Mouse (Mus musculus) embryonic fibroblast, embryonic 13.5 days (primary cell): ENCODE data around the gene Pip4k2a. TPM values are rescaled to one million over a fixed set of nuclear protein-coding genes. Genes with fewer than 3 reads are reported as not detected.

Experiments
- H3K27ac ChIP-seq: 2 replicates; pipeline ENCODE4 v1.5.1; 2012; ENCODE audit warnings: low read length, control low read depth, inconsistent platforms; ENCODE audit not compliant: insufficient read depth
- H3K4me1 ChIP-seq: 2 replicates; pipeline ENCODE4 v1.6.1; 2011; ENCODE audit warnings: low read length; ENCODE audit not compliant: control insufficient read depth, insufficient read depth
- H3K4me3 ChIP-seq: 2 replicates; pipeline ENCODE4 v1.5.1; 2011; ENCODE audit warnings: mild to moderate bottlenecking, control low read depth, low read length; ENCODE audit not compliant: insufficient read depth
- CTCF ChIP-seq: IDR thresholded peaks from 2 replicates; pipeline ENCODE4 v1.5.1; 2011; ENCODE audit warnings: mild to moderate bottlenecking, control low read depth, low read length, moderate library complexity, borderline replicate concordance; ENCODE audit not compliant: insufficient read depth
- POLR2A ChIP-seq: IDR thresholded peaks from 2 replicates; pipeline ENCODE4 v1.6.1; 2011; ENCODE audit warnings: low read depth, mild to moderate bottlenecking, control low read depth, low read length, moderate library complexity
- polyA plus RNA-seq: library from polyadenylated mRNA; stranded (reverse); fragments of >200 nt; gene quantifications from 2 replicates; pipeline ENCODE4 v1.2.4, GENCODE M21; 2011; ENCODE audit warnings: low read depth; ENCODE audit not compliant: missing spikeins, insufficient read length

Pip4k2a gene
- polyA plus RNA-seq, 1 experiment, result 39.4 TPM

DNA sequence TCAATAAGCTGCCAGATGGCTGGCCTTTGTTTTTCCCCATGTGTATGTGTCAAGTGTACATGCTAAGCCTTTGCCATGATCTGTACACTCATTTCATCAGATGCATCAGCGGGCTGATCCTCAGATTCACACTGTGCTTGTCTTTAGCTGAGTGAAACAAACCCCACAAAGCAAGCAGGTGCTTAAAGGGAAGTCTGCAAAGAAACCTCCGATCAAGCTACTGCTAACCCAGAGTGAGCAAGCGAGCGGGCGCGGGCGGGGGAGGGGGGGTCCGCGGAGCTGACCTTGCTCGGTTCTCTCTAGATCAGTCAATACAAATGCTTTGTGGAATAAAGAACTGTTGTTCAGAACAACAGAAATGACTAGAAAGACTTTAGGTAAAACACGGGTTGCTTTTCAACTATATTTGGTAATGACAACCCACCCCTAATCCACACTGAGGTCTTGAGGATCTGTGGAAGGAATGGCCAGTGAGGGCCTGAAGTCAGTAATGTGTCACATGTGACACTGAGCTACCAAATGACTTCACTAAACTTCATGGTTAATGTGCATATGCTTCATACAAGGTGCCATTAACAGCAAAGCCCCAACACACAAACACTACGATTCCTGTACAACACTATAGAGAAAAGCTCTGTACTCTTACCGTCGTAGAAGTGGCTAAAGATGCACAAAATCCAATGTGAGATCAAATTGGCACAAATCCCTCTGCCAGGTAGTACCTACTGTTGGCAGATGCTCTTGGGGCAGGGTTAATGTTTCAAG, 81.1 kb downstream of the Pip4k2a start:
- Histone ChIP-seq H3K4me1 (peaks cover 13% of the 10 kb centered on the region), H3K4me3 (no peak overlapping the region), H3K27ac (0 out of 2 replicates have a peak overlapping the region, but pooled peaks have one; percentile 4)
- TF ChIP-seq CTCF (no peak), POLR2A (no peak)

DNA sequence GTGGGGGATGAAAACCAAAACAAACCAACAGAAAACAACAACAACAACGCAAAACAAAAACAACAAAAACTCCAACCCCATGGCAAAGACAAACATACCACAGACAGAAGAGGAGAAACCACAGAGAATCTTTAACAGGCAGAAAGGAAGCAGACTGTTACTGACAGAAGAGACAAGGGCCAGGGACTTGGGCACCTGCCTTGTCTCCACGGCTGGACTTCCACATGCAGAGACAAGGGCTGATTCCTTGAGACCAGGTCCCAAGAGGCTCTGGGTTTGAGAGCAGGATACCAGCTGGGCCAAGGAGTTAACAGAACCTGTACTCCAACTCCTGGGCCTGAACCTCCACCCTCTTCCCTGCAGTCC, 81.9 kb downstream of the Pip4k2a start:
- Histone ChIP-seq H3K4me3 (no peak overlapping the region), H3K27ac (no peak overlapping the region), H3K4me1 (peaks cover 13% of the 10 kb centered on the region)
- no peak for TF ChIP-seq CTCF
- no peak for TF ChIP-seq POLR2A

DNA sequence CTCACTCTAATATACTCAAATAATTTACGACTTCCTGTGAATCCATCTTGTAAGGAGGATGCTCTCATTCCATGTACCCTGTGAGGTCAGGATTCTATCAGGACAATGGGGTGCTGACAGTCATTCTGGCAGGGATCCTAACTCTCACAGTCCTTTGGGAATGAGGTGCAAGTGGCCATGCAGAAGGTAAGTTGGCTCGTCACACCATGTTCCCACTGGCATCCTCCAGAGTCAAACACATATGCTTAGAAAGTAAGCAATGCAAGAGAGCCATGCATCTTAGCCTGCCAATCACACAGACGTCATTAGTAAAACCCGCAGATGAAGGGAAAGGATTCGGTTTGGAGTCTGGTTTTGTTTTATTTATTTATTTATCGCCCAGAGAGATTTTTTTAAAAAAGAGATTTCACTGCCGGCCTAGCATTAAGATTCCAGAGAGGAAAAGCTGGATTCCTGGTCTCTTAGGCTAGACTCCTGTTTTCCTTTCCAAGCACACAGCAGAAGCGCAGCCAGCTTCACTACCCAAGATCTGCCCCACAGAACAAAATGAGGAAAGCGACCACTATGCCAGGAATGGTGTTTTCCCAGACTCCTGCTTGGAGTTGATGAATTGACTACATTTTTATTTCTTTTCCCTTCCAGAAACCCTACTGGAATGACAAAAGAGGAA, 82.4 kb downstream of the Pip4k2a start:
- Histone ChIP-seq H3K4me3 (no peak overlapping the region), H3K27ac (no peak overlapping the region), H3K4me1 (peaks cover 13% of the 10 kb centered on the region)
- TF ChIP-seq CTCF, result no peak
- TF ChIP-seq POLR2A, result no peak

DNA sequence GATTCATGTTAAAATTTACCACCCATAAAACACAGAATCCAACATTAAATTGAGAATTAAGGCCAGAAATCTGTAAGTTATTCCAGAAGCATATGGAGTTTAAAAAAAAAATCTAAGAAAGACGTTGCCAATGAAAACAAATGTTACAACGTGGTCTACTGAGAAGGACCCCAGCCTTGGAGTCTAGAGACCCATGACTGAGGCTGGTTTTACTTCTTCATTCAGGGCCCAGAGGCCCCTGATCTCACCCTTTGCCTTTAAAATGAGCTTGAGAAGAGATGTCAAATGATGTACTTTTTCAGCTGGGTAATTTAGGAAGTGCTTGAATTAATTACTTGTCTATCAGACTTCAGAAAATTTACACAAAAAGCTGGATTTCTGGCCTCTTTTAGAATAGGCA, 83.2 kb downstream of the Pip4k2a start:
- Histone ChIP-seq H3K27ac (no peak overlapping the region; the same call in 1 of the 2 replicates), H3K4me3 (no peak overlapping the region), H3K4me1 (peaks cover 13% of the 10 kb centered on the region)
- TF ChIP-seq CTCF, result no peak
- TF ChIP-seq POLR2A, result no peak

DNA sequence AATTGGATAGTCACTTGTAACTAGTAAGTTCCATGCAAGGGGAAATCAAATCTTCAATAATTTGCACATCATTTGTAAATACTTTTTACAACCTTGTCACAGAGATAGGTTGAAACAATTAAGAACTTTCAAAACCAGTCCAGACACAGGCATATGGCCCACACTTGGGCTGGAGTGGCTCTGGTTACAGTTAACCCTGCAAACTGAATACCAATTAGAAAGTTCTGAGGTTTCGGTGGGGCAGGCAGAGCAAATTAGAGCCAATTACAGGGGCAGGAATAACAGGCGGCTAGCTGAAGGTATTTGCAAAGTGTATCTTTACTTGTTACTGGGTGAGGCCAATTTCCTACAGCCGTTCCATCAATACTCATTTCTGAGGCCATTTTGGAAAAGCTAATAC, 84.3 kb downstream of the Pip4k2a start:
- no peak overlapping the region for H3K4me3 ChIP-seq
- H3K27ac ChIP-seq, result no peak overlapping the region
- H3K4me1 ChIP-seq, result peaks cover 13% of the 10 kb centered on the region
- no peak for TF ChIP-seq POLR2A
- no peak for TF ChIP-seq CTCF

DNA sequence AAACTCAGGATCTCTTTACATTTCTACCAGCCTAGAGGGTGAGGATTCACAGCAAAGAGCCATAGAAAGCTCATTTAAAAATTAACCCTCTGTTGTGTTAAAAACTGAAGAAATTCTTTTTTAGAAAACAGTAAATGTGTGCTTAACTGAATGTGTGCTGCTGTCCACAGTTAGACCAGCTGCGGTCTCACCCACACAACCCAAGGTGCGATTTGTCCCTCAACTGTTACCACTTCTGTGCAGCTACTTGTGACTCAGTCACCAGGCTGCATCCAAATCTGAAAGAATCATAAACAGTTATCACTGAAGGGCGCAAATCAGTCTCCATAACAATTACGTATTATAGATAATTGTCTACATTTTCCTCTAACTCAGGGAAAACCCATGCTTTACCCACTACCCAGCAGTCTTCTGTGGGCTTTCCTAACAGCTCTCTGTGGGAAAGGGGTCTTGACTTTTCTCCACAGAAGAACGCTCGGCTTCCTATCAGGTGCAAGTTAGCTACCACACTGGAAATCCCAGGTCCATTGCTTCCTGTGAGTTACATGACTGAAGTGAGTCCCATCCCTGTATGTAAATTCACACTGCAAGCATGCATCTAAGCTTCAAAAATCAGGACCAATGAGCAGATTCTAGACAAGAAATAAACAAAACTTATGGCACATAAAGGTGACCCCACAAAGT, 86.5 kb downstream of the Pip4k2a start:
- Histone ChIP-seq H3K4me3 (no peak overlapping the region), H3K4me1 (peaks cover 5% of the 10 kb centered on the region), H3K27ac (no peak overlapping the region)
- TF ChIP-seq CTCF (no peak), POLR2A (no peak)

DNA sequence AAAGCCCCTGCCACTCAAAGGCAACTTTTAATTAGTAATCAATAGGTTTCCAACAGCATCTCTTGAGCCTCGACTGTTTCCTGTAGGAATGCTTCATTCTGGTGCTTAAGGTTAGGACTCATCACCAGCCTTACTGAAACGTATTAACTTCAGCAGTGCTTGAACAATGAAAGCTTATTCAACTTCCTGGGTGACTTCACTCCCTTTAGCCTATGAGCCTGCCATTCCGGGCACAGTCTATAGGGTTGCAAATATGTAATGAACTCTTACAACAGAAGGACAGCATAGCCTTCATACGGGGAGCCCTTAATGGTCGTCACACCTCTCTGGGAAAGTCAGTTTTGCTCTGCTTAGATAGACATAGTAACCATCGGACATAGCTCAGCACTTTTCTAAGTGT, 87.7 kb downstream of the Pip4k2a start:
- no peak overlapping the region for H3K27ac ChIP-seq
- TF ChIP-seq POLR2A, result no peak
- TF ChIP-seq CTCF, result no peak
- H3K4me1 ChIP-seq, result peaks cover 2% of the 10 kb centered on the region; the same call in 1 of the 2 replicates
- no peak overlapping the region for H3K4me3 ChIP-seq

DNA sequence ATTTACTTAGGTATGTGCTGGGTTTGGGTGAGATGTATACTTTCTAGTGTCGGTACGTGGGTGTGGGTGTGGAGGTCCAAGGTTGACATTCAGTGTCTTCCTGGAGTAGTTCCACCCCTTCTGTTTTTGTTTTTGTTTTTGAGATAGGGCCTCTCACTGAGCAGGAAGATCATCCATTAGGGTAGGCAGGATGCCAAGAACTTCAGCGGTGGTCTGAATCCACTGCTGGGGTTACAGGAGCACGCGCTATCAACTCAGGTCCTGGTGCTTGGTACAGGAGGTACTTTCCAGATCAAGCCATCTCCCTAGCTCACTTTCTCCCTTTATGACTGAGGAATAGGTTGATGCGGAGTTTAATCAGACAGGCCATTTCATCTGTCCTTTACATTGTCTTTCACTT, 88.2 kb downstream of the Pip4k2a start:
- Histone ChIP-seq H3K27ac (no peak overlapping the region), H3K4me1 (peaks cover under 1% of the 10 kb centered on the region; the same call in 1 of the 2 replicates), H3K4me3 (no peak overlapping the region)
- TF ChIP-seq CTCF (no peak), POLR2A (no peak)

DNA sequence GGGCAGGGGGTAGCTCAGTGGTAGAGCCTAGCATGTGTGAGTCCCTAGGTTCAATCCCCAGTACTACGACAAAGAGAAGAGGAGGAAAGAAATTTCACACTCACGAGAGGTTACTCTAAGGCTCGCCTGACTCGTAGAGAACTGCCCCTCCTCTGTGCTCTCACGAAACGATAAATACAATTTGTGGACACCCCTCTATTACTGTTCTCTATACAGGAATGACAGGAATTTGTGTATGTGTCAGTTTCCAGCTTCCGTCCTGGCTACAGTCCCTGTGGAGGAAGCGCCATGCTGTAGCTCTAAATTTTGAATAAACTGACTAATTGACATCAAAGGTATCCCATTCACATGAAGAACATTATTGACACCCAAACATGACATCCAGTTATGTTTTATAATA, 90.7 kb downstream of the Pip4k2a start:
- H3K4me3 ChIP-seq, result no peak overlapping the region
- TF ChIP-seq POLR2A, result no peak
- no peak for TF ChIP-seq CTCF
- H3K4me1 ChIP-seq, result no peaks in the 10 kb centered on the region
- H3K27ac ChIP-seq, result no peak overlapping the region
